Mouse (Mus musculus): ENCODE measurements around the gene Dclk1. TPM values are rescaled to one million over a fixed set of nuclear protein-coding genes. Genes with fewer than 3 reads are reported as not detected.
A peak's percentile ranks its signal among the peaks of the same experiment; 100 is the strongest.

Dclk1 gene
- total and polyA plus RNA-seq, 2 experiments from 2014 or later: 213 to 214 TPM

- no peak overlapping the region for H3K9ac ChIP-seq (replicated peaks; ENCODE audit: low read length)
Observed at GRCm38 (mm10) chr3:55227214-55227581, 15.0 kb upstream of the Dclk1 start.

GRCm38 (mm10) chr3:55242422-55243055 is 375 bp downstream of the Dclk1 start:
- DNase-seq (ENCODE audit: low spot score): peak; percentile 95
- Histone ChIP-seq H3K36me3 (ENCODE audit: insufficient read depth, low read length) (no peaks in the 10 kb centered on the region), H3K4me1 (ENCODE audit: insufficient read depth, low read length) (peaks cover 9% of the 10 kb centered on the region; the same call in 1 of the 2 replicates), H3K27me3 (ENCODE audit: insufficient read depth, low read length) (no peaks in the 10 kb centered on the region), H3K4me2 (ENCODE audit: low read depth, low read length) (peak overlapping the region; percentile 70), H3K27ac (peak overlapping the region; percentile 97), H3K4me3 (ENCODE audit: low read length) (peak overlapping the region; percentile 83), H3K9me3 (ENCODE audit: low read length) (no peaks in the 10 kb centered on the region), H3K9ac (replicated peaks; ENCODE audit: low read length) (peak overlapping the region; percentile 95)
- 0% methylated on average over 42 of the region's 45 CpGs for WGBS
- peak; percentile 73 for TF ChIP-seq CTCF (IDR thresholded peaks at IDR 0.05; ENCODE audit: low read depth)
- peak; percentile 96 for ATAC-seq

More at GRCm38 (mm10) chr3:55227214-55227581, 15.0 kb upstream of the Dclk1 start:
- TF ChIP-seq CTCF (IDR thresholded peaks at IDR 0.05; ENCODE audit: low read depth): no peak
- WGBS: 38% methylated on average over 4 of the region's 4 CpGs
- H3K27me3 ChIP-seq (ENCODE audit: insufficient read depth, low read length): no peaks in the 10 kb centered on the region
- no peak overlapping the region for H3K4me3 ChIP-seq (ENCODE audit: low read length)
- peaks cover 11% of the 10 kb centered on the region; the same call in 1 of the 2 replicates for H3K4me1 ChIP-seq (ENCODE audit: insufficient read depth, low read length)
- peak overlapping the region; percentile 44 for H3K4me2 ChIP-seq (ENCODE audit: low read depth, low read length)
- no peaks in the 10 kb centered on the region for H3K36me3 ChIP-seq (ENCODE audit: insufficient read depth, low read length)
- no peak overlapping the region for H3K27ac ChIP-seq
- no peaks in the 10 kb centered on the region for H3K9me3 ChIP-seq (ENCODE audit: low read length)
- ATAC-seq (peak; percentile 43; the same call in 1 of the 2 replicates), DNase-seq (ENCODE audit: low spot score) (no peak)

- DNase-seq (ENCODE audit: low spot score): peak; percentile 53
- TF ChIP-seq CTCF (IDR thresholded peaks at IDR 0.05; ENCODE audit: low read depth): peak; percentile 41
Observed at GRCm38 (mm10) chr3:55243056-55243471, 900 bp downstream of the Dclk1 start.

GRCm38 (mm10) chr3:55244087-55244486 is 1.9 kb downstream of the Dclk1 start:
- peak; percentile 50 for DNase-seq (ENCODE audit: low spot score)
- WGBS: 17% methylated on average over 6 of the region's 6 CpGs
- H3K4me1 ChIP-seq (ENCODE audit: insufficient read depth, low read length): peaks cover 18% of the 10 kb centered on the region
- H3K27me3 ChIP-seq (ENCODE audit: insufficient read depth, low read length): no peaks in the 10 kb centered on the region
- no peaks in the 10 kb centered on the region for H3K9me3 ChIP-seq (ENCODE audit: low read length)
- no peaks in the 10 kb centered on the region; the same call in 1 of the 2 replicates for H3K36me3 ChIP-seq (ENCODE audit: insufficient read depth, low read length)
- H3K4me3 ChIP-seq (ENCODE audit: low read length): peak overlapping the region; percentile 83
- ATAC-seq: no peak
- TF ChIP-seq CTCF (IDR thresholded peaks at IDR 0.05; ENCODE audit: low read depth): no peak
- peak overlapping the region; percentile 97; the same call in 1 of the 2 replicates for H3K27ac ChIP-seq
- H3K9ac ChIP-seq (replicated peaks; ENCODE audit: low read length): peak overlapping the region; percentile 95; the same call in 1 of the 2 replicates
- H3K4me2 ChIP-seq (ENCODE audit: low read depth, low read length): peak overlapping the region; percentile 70

More at GRCm38 (mm10) chr3:55243056-55243471, 900 bp downstream of the Dclk1 start:
- peak; percentile 48; the same call in 1 of the 2 replicates for ATAC-seq
- peak overlapping the region; percentile 95 for H3K9ac ChIP-seq (replicated peaks; ENCODE audit: low read length)
- H3K4me1 ChIP-seq (ENCODE audit: insufficient read depth, low read length): peaks cover 12% of the 10 kb centered on the region; the same call in 1 of the 2 replicates
- no peaks in the 10 kb centered on the region for H3K27me3 ChIP-seq (ENCODE audit: insufficient read depth, low read length)
- peak overlapping the region; percentile 97 for H3K27ac ChIP-seq
- peak overlapping the region; percentile 70 for H3K4me2 ChIP-seq (ENCODE audit: low read depth, low read length)
- H3K4me3 ChIP-seq (ENCODE audit: low read length): peak overlapping the region; percentile 83
- H3K9me3 ChIP-seq (ENCODE audit: low read length): no peaks in the 10 kb centered on the region
- H3K36me3 ChIP-seq (ENCODE audit: insufficient read depth, low read length): no peaks in the 10 kb centered on the region
- WGBS: under 1% methylated on average over 8 of the region's 8 CpGs

- H3K4me2 ChIP-seq (ENCODE audit: low read depth, low read length): no peak overlapping the region
- no peak for DNase-seq (ENCODE audit: low spot score)
- peaks cover 25% of the 10 kb centered on the region for H3K4me1 ChIP-seq (ENCODE audit: insufficient read depth, low read length)
- ATAC-seq: no peak
- no peak overlapping the region for H3K9ac ChIP-seq (replicated peaks; ENCODE audit: low read length)
- no peaks in the 10 kb centered on the region for H3K9me3 ChIP-seq (ENCODE audit: low read length)
- H3K4me3 ChIP-seq (ENCODE audit: low read length): no peak overlapping the region
- TF ChIP-seq CTCF (IDR thresholded peaks at IDR 0.05; ENCODE audit: low read depth): no peak
- H3K27ac ChIP-seq: no peak overlapping the region
- no peaks in the 10 kb centered on the region; the same call in 1 of the 2 replicates for H3K36me3 ChIP-seq (ENCODE audit: insufficient read depth, low read length)
- H3K27me3 ChIP-seq (ENCODE audit: insufficient read depth, low read length): no peaks in the 10 kb centered on the region
- WGBS: 87% methylated on average over 12 of the region's 12 CpGs
Observed at GRCm38 (mm10) chr3:55246618-55247272, 4.6 kb downstream of the Dclk1 start.

GRCm38 (mm10) chr3:55248048-55248447 is 5.9 kb downstream of the Dclk1 start:
- Histone ChIP-seq H3K36me3 (ENCODE audit: insufficient read depth, low read length) (no peaks in the 10 kb centered on the region; the same call in 1 of the 2 replicates), H3K27me3 (ENCODE audit: insufficient read depth, low read length) (no peaks in the 10 kb centered on the region), H3K4me3 (ENCODE audit: low read length) (no peak overlapping the region), H3K9me3 (ENCODE audit: low read length) (no peaks in the 10 kb centered on the region), H3K4me2 (ENCODE audit: low read depth, low read length) (no peak overlapping the region), H3K27ac (peak overlapping the region; percentile 0; the same call in 1 of the 2 replicates), H3K9ac (replicated peaks; ENCODE audit: low read length) (no peak overlapping the region), H3K4me1 (ENCODE audit: insufficient read depth, low read length) (peaks cover 20% of the 10 kb centered on the region)
- WGBS: 41% methylated on average over 3 of the region's 3 CpGs
- ATAC-seq (no peak), DNase-seq (ENCODE audit: low spot score) (no peak)
- no peak for TF ChIP-seq CTCF (IDR thresholded peaks at IDR 0.05; ENCODE audit: low read depth)

Data from hindbrain, postnatal 0 days (tissue).